Mouse (Mus musculus) retina, postnatal 7 days (tissue): Measurements from ENCODE around the gene Mpig6b.
A peak's percentile ranks its signal among the peaks of the same experiment; 100 is the strongest.
"Not testable (repeated sequence)": the region's sequence is repeated elsewhere in the genome, so short reads cannot be mapped to it uniquely, and the experiment has no call there.

Source experiments
- DNase-seq: peaks from one replicate; pipeline ENCODE4 v3.0.0-alpha.2; 2012; ENCODE audit warnings: low read depth, low spot score

The Mpig6b gene

DNA sequence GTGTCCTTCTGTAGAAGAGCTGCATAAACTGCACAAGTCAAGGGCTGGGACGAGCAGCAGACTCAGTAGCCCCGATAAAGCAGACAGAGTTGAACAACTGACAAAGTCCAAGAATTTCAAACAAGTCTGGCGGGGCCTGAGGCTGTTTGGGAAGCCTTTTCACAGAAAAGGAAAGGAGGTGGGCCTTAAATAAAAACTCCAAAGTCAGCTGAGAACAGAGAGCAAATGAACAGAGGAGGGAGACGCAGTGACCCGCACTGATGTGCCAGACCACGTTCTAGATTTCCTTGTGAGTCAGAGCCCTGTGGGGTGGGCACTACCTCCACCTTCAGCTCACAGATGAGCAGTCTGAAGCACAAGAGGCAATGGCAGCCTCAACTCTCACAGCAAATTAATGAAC, 31.1 kb downstream of the Mpig6b start:
- DNase-seq, result no peak

- DNase-seq, result not testable (repeated sequence)
Observed at GRCm38 (mm10) chr17:35033703-35034102, 32.3 kb downstream of the Mpig6b start.

GRCm38 (mm10) chr17:35032323-35032870, 33.6 kb downstream of the Mpig6b start:
- no peak for DNase-seq

GRCm38 (mm10) chr17:35031880-35032279, 34.1 kb downstream of the Mpig6b start:
- DNase-seq, result no peak

DNA sequence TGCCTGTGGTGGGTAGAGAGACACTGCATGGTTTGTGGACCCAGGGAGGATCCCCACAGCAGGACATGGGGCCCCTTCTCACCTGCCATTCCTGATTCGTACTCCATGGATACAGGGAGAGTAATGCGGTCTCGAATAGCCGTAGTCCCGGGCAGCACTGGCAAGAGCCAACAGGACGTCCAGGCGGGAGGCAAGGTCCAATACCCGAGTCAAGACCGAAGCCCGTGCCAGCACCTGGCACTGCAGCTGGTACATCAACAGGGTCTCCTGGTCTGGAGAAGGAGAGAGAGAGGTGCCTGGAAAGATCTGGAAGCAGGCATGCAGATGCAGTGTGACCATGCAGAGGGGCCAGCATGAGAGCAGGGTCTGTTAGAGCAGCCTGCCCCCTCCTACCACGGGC, 34.7 kb downstream of the Mpig6b start:
- DNase-seq, result no peak

GRCm38 (mm10) chr17:35029691-35030532, 36.1 kb downstream of the Mpig6b start:
- DNase-seq, result no peak

DNA sequence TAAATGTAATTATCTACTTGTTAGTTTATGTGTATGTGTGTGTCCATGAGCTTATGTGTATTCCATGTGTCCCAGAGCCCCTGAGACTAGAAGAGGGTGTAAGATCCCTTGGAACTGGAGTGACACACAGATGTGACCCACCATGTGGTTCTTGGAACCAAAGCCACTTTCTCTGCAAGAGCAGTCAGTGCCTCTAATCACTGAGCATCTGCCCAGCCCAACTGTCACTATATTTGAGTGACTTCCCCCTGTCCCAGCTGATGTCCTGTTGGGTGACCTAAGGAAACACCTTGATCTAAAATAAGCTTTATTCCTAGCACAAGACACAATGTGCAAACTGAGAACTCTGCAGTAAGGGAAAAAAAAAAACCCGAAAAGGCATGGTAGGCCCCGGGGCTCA, 37.7 kb downstream of the Mpig6b start:
- no peak for DNase-seq

- DNase-seq, result no peak
Observed at GRCm38 (mm10) chr17:35027277-35028068, 38.5 kb downstream of the Mpig6b start, which contains the start of gene Sapcd1. Gene Sapcd1 (minus strand): TSS chr17:35028016.

GRCm38 (mm10) chr17:35026206-35026605, 39.8 kb downstream of the Mpig6b start:
- no peak for DNase-seq

DNA sequence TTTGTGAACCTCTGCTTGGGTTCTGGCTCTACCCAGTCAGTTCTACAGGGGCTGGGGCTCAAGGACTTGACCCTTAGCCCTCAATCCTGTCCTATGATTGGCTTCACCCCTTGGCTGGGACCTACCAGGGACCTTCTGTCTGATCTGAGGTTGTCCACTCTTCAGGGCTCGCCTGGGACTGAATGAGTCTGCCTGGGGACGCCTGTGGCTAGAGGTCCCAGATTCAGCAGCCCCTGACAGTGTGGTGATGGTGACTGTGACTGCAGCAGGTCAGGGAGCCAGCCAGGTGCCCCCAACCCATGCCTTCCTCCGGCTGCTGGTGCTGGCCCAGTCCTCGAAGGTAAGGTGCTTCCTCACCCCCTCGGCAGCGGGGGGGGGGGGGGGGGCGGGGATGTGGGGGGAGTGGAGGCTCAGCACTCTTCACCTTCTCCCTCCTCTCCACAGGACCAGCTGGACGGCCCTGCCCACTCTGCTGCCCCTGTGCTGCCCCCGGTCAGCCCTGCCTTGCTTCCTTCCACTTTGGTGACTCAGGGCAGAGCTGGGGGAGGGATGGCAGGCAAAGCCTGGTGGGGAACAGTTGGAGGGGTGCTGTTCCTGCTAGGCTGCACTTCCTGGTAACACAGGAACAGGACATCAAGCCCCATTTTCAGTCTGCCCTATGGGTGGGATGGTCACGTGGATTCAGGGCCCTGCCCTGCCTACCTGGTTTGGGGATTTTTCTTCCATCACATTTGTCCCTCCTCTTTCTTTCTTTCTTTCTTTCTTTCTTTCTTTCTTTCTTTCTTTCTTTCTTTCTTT, 41.1 kb downstream of the Mpig6b start:
- no peak for DNase-seq

GRCm38 (mm10) chr17:35024261-35024660, 41.7 kb downstream of the Mpig6b start:
- no peak for DNase-seq

DNA sequence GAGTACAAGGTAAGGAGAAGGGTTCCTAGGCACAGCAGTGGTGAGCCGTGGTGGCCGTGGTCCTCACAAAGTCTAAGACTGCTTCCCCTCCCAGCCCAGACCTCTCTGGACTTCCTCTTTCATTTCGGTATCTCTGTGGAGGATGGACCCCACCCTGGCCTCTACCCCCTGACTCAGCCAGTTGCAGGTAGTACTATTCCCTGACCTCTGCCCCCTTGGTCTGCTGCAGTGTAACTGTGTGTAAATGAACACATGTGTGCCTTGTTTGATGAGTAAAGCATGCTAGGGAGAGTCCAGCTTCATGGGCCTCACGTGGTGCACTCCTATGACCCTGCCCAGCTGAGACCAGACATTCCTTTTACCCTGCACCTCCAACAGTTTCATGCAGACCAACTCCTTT, 42.2 kb downstream of the Mpig6b start:
- no peak for DNase-seq

DNA sequence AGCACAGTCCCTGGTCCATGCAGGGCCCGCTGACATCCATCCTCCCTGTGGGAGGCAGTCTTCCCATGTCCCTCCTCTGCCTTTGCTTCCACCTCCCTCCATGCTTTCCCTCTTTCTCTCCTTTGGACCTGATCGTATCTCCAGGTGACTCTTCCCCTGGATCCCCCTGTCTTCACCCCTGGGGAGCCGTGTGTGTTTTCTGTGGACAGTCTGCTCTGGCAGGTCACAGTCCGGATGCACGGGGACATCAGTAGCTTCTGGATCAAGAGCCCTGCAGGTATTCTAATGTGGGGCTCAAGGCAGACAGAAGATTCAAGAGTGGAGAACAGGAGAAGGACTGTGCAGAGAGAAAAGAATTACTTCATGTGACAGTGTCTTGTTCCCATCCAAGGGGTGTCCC, 42.8 kb downstream of the Mpig6b start:
- DNase-seq, result no peak

GRCm38 (mm10) chr17:35022541-35023060, 43.4 kb downstream of the Mpig6b start:
- no peak for DNase-seq

DNA sequence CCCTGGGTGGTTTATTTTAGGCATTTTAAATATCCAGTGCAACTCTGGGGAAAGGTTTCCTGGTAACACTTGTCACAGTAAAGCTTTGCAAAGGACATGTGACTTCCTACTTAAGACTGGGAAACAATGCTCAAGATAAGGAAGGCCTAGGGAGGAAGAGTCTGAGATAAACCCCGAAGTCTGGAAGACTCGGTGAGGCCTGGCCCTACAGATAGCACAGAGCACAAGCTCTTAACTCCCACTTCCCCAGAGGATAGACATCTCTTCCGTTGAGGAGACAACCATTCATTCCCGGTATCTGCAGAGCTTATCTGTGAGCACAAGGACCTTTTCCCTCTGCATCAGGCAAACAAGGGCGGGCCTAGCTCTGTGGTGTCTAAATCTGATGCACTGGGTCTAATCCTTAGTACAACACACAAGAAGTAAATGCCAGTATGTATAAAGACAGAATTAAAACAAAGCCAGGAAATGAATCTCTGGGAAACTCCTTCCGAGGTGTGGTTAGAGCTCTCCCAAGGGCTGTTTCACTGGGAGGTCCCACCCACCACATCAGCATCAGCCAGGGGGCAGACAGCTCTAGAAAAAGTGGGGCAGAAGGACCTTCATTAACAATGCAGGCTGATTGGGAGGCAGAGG, 44.0 kb downstream of the Mpig6b start:
- DNase-seq, result no peak

DNA sequence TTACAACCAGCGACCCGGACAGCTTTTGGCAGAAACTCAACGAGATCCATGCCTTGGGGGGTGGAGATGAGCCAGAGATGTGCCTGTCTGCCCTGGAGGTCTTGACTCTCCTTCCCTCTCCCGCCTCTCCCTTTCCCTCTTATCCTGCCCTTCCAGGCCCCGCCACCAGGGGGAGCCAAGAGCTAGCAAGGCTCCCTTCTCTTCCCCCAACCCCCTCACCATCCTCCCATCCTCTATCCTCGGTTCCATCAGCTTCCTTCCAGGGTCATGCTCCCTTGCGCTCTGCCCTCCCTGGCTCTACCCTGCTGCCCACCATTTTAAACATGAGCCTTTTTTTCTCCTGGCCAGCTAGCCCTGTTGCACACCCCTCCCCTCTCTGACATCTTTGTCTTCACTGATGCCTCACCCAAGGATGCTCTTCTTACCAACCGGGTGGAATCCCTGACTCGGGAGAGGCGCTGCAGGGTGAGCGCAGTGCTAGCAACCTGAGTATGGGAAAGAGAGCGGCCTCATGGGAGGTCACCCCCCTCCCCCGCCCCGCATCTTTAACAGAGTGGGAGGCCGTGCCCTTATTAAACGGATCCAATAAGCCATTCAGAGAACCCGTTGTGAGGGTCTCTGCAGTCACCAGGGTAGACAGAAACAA, 44.7 kb downstream of the Mpig6b start:
- DNase-seq, result peak; percentile 80

DNA sequence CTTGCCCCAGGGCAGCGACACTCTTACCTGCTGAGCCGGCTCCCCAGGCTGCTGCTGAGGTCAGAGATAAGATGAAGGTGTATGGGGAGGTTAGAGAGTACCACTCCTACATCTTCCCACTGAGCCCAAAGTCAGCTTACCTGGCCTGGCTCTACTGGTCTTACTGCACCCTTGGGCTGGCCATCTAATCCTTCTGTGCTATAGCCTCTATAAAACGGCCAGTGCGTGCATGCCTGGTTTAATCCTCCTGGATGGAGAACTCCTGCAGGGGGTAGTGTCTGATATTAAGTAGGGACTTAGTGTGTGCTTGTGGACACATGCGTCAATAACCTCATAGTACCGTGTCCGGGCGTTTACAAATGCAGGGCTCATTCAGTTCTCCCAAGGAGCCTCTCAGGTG, 45.4 kb downstream of the Mpig6b start:
- DNase-seq, result no peak

DNA sequence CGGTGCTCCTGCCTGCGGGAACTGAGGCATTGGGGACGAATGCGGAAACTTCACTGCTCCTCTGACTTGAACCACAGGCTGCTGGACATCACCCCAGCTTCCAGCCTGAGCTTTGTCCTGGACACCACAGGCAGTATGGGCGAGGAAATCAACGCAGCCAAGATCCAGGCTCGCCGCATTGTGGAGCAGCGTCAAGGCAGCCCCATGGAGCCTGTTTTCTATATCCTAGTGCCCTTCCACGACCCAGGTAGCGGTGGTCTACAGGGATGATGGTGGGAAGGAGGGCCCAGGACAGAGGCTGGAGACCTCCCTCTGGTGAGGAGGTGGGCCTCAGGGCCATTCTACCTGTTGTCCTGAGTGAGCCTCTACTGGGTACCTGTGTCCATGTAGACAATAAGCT, 46.1 kb downstream of the Mpig6b start:
- DNase-seq, result no peak

- no peak for DNase-seq
Observed at GRCm38 (mm10) chr17:35018171-35018570, 47.8 kb downstream of the Mpig6b start.

DNA sequence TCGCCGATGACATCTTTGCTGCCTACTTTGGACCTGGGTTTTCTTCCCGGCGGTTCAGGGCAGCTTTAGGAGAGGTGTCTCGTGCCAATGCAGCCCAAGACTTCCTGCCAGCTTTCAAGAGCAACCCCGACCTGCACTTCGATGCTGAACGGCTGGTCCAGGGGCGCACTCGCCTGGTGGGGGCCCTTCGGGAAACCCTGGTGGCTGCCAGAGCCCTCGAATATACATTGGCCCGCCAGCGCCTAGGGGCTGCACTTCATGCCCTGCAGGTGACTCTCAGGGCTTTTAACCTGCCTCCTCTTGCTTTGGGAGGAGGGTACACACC, 48.3 kb downstream of the Mpig6b start:
- DNase-seq, result no peak
